In genomic region chr3:87909381-87909780, GRCm38 (mm10) we compare ENCODE assay signal across 8 mouse cellular contexts. TPM values are rescaled to one million over a fixed set of nuclear protein-coding genes. Genes with fewer than 3 reads are reported as not detected.
A peak's percentile ranks its signal among the peaks of the same experiment; 100 is the strongest.
DNase-seq lines count a peak whose midpoint lies in the region; ATAC-seq and TF ChIP-seq lines count a peak whose summit lies in the region.

No protein-coding gene starts in this region.

- peak overlapping the region; percentile 94 for H3K4me2 ChIP-seq in heart, embryonic 11.5 days
- peak overlapping the region; percentile 58; the same call in 1 of the 2 replicates for H3K4me2 ChIP-seq in CH12.LX (ENCODE audit: insufficient read depth, low read depth, poor library complexity, severe bottlenecking)
- peak overlapping the region; percentile 92 for H3K4me2 ChIP-seq in embryonic facial prominence, embryonic 13.5 days
- peak overlapping the region; percentile 46 for H3K4me2 ChIP-seq in limb, embryonic 15.5 days

- H3K36me3 ChIP-seq in heart, embryonic 11.5 days (ENCODE audit: control insufficient read depth, insufficient read depth, low read length) = peaks cover 3% of the 10 kb centered on the region; the same call in 1 of the 2 replicates
- H3K36me3 ChIP-seq in CH12.LX (replicated peaks in 1 of 2; ENCODE audit: control insufficient read depth in 1 of 2, insufficient read depth in 1 of 2, low read length in 1 of 2) = peaks cover 17 to 36% of the 10 kb centered on the region in 2 experiments
- H3K36me3 ChIP-seq in embryonic facial prominence, embryonic 13.5 days = peaks cover 15% of the 10 kb centered on the region
- peaks cover 16% of the 10 kb centered on the region for H3K36me3 ChIP-seq in limb, embryonic 15.5 days

- WGBS in heart, embryonic 11.5 days (ENCODE audit: insufficient replicate concordance) = 75% methylated on average over 2 of the region's 2 CpGs
- WGBS in embryonic facial prominence, embryonic 13.5 days = 87% methylated on average over 2 of the region's 2 CpGs
- 94% methylated on average over 2 of the region's 2 CpGs for WGBS in limb, embryonic 15.5 days

- in situ Hi-C loops in CH12.LX (cut with MboI; ENCODE audit: low pct_ligation_motif_present, low pct_unique_long_range_greater_than_20kb, low sequenced_read_pairs) = no loop called here

- no peak for ATAC-seq in heart, embryonic 11.5 days (replicated peaks; ENCODE audit: insufficient number of reproducible peaks, low FRiP score, low TSS enrichment)
- ATAC-seq in embryonic facial prominence, embryonic 13.5 days (ENCODE audit: insufficient number of reproducible peaks, insufficient read depth, low FRiP score, low TSS enrichment, low read depth) = no peak
- no peak for ATAC-seq in limb, embryonic 15.5 days (ENCODE audit: insufficient number of reproducible peaks, low FRiP score, low TSS enrichment, low read depth)
- no peak for ATAC-seq in megakaryocyte-erythroid progenitor cell, adult 5-6 weeks (replicated peaks; ENCODE audit: low FRiP score, low TSS enrichment, poor library complexity, severe bottlenecking)

- peaks cover 68% of the 10 kb centered on the region for H3K79me2 ChIP-seq in CH12.LX (replicated peaks; ENCODE audit: control insufficient read depth, extremely low read depth, insufficient read depth, poor library complexity, severe bottlenecking)

- peak overlapping the region; percentile 81 for H3K27ac ChIP-seq in heart, embryonic 11.5 days (ENCODE audit: low read depth, low read length)
- peak overlapping the region; percentile 6; the same call in 1 of the 2 replicates for H3K27ac ChIP-seq in CH12.LX (ENCODE audit: insufficient read depth, low read depth)
- H3K27ac ChIP-seq in embryonic facial prominence, embryonic 13.5 days = peak overlapping the region; percentile 98
- peak overlapping the region; percentile 97 for H3K27ac ChIP-seq in limb, embryonic 15.5 days

- dilution Hi-C loops in CH12.LX (cut with MboI; ENCODE audit: extremely low pct_ligation_motif_present, extremely low pct_unique_long_range_greater_than_20kb, low sequenced_read_pairs) = no loop called here

- peak overlapping the region; percentile 65; the same call in 1 of the 2 replicates for H3K9ac ChIP-seq in heart, embryonic 11.5 days (ENCODE audit: low read depth, low read length)
- H3K9ac ChIP-seq in CH12.LX (ENCODE audit: insufficient read depth, low read depth) = no peak overlapping the region; the same call in 1 of the 2 replicates
- H3K9ac ChIP-seq in embryonic facial prominence, embryonic 13.5 days = peak overlapping the region; percentile 62
- H3K9ac ChIP-seq in limb, embryonic 15.5 days = no peak overlapping the region

- TF ChIP-seq EP300 in CH12.LX (IDR thresholded peaks at IDR 0.05; ENCODE audit: low read length) = no peak

- no peak for DNase-seq in heart, postnatal 14 days
- DNase-seq in CH12.LX (ENCODE audit: extremely low read depth) = no peak
- no peak for DNase-seq in left cerebral cortex, adult 18-20 months (ENCODE audit: low spot score in 2 of 2)
- DNase-seq in right cerebral cortex, postnatal 36 days (ENCODE audit: low spot score in 2 of 2) = no peak

- TF ChIP-seq RAD21 in CH12.LX (IDR thresholded peaks at IDR 0.05; ENCODE audit: low read depth, low read length) = no peak

- H3K4me3 ChIP-seq in heart, embryonic 11.5 days (ENCODE audit: low read depth, low read length) = peak overlapping the region; percentile 26
- H3K4me3 ChIP-seq in CH12.LX (replicated peaks in 1 of 3; ENCODE audit: low read depth in 2 of 3, low read length in 2 of 3, poor library complexity in 1 of 3) = no peak overlapping the region
- peak overlapping the region; percentile 40 for H3K4me3 ChIP-seq in embryonic facial prominence, embryonic 13.5 days
- H3K4me3 ChIP-seq in limb, embryonic 15.5 days = no peak overlapping the region

- H3K4me1 ChIP-seq in heart, embryonic 11.5 days (ENCODE audit: control insufficient read depth, insufficient read depth, low read length) = peaks cover 33% of the 10 kb centered on the region
- peaks cover 10 to 48% of the 10 kb centered on the region in 2 experiments for H3K4me1 ChIP-seq in CH12.LX (ENCODE audit: control insufficient read depth in 1 of 2, insufficient read depth in 2 of 2)
- H3K4me1 ChIP-seq in embryonic facial prominence, embryonic 13.5 days = peaks cover 46% of the 10 kb centered on the region
- peaks cover 40% of the 10 kb centered on the region for H3K4me1 ChIP-seq in limb, embryonic 15.5 days

- no peak for TF ChIP-seq POLR2A in CH12.LX (IDR thresholded peaks at IDR 0.05; ENCODE audit: low read depth, low read length)

- no peaks in the 10 kb centered on the region for H3K9me3 ChIP-seq in heart, embryonic 11.5 days (replicated peaks; ENCODE audit: control insufficient read depth, low read length)
- no peaks in the 10 kb centered on the region for H3K9me3 ChIP-seq in CH12.LX (replicated peaks; ENCODE audit: low read length)
- no peaks in the 10 kb centered on the region for H3K9me3 ChIP-seq in embryonic facial prominence, embryonic 13.5 days
- H3K9me3 ChIP-seq in limb, embryonic 15.5 days = no peaks in the 10 kb centered on the region

- intact Hi-C loops in heart, postnatal 14 days (cut with DNase I) = no loop called here

- no peaks in the 10 kb centered on the region for H3K27me3 ChIP-seq in heart, embryonic 11.5 days (ENCODE audit: control insufficient read depth, insufficient read depth, low read length)
- no peaks in the 10 kb centered on the region for H3K27me3 ChIP-seq in CH12.LX (replicated peaks)
- H3K27me3 ChIP-seq in embryonic facial prominence, embryonic 13.5 days = no peaks in the 10 kb centered on the region
- no peaks in the 10 kb centered on the region for H3K27me3 ChIP-seq in limb, embryonic 15.5 days

- no peak for TF ChIP-seq CTCF in CH12.LX (conservative IDR thresholded peaks at IDR 0.05 in 1 of 2, IDR thresholded peaks at IDR 0.05 in 1 of 2; ENCODE audit: low read depth in 2 of 2, low read length in 2 of 2)

RNA-seq across cellular contexts. Expression of gene Hdgf, which starts 3.3 kb away (rescaled TPM):
- 172 and 179 TPM in 2 replicates for polyA plus RNA-seq in heart, embryonic 11.5 days (2014; fragmentation: Nextera tagmentation; extraction: Ambion mirVana)
- total RNA-seq in heart, postnatal 14 days (2021) = 10 to 100 TPM; 88.2 to 91.9 TPM
- total RNA-seq in CH12.LX (2012; rRNA removed) (199 and 223 TPM in 2 replicates), CH12.LX (2014; rRNA removed) (215 and 219 TPM in 2 replicates)
- polyA plus RNA-seq in CH12.LX (2012; ENCODE audit: insufficient read length, low read depth) = 468 and 755 TPM in 2 replicates
- 180 and 260 TPM in 2 replicates for polyA plus RNA-seq in embryonic facial prominence, embryonic 13.5 days (2015; fragmentation: Nextera tagmentation; extraction: Ambion mirVana)
- 223 and 241 TPM in 2 replicates for polyA plus RNA-seq in limb, embryonic 15.5 days (2015; fragmentation: Nextera tagmentation; extraction: Ambion mirVana)
- 676 and 813 TPM in 2 replicates for total RNA-seq in megakaryocyte-erythroid progenitor cell, adult 5-6 weeks (2014; fragmentation: Nextera tagmentation)
- total RNA-seq in megakaryocyte-erythroid progenitor cell, adult 5-6 weeks (2017) = 908 and 1,020 TPM in 2 replicates
- 100 to 1,000 TPM; 154 TPM for total RNA-seq in left cerebral cortex, adult 18-20 months (2021)

RNA-seq across cellular contexts. Expression of gene Mrpl24, which starts 9.9 kb away (rescaled TPM):
- polyA plus RNA-seq in heart, embryonic 11.5 days (2014; fragmentation: Nextera tagmentation; extraction: Ambion mirVana) = 67.3 and 68.2 TPM in 2 replicates
- 10 to 100 TPM; 65.8 to 71.0 TPM for total RNA-seq in heart, postnatal 14 days (2021)
- total RNA-seq in CH12.LX (2012; rRNA removed) (160 and 176 TPM in 2 replicates), CH12.LX (2014; rRNA removed) (166 and 168 TPM in 2 replicates)
- 123 and 156 TPM in 2 replicates for polyA plus RNA-seq in CH12.LX (2012; ENCODE audit: insufficient read length, low read depth)
- 80.1 and 84.0 TPM in 2 replicates for polyA plus RNA-seq in embryonic facial prominence, embryonic 13.5 days (2015; fragmentation: Nextera tagmentation; extraction: Ambion mirVana)
- polyA plus RNA-seq in limb, embryonic 15.5 days (2015; fragmentation: Nextera tagmentation; extraction: Ambion mirVana) = 62.9 and 64.3 TPM in 2 replicates
- total RNA-seq in megakaryocyte-erythroid progenitor cell, adult 5-6 weeks (2014; fragmentation: Nextera tagmentation) = 147 and 201 TPM in 2 replicates
- 116 and 118 TPM in 2 replicates for total RNA-seq in megakaryocyte-erythroid progenitor cell, adult 5-6 weeks (2017)
- 10 to 100 TPM; 53.6 to 53.7 TPM for total RNA-seq in left cerebral cortex, adult 18-20 months (2021)

RNA-seq across cellular contexts. Expression of gene Isg20l2, which starts 20.7 kb away (rescaled TPM):
- 25.0 and 30.2 TPM in 2 replicates for polyA plus RNA-seq in heart, embryonic 11.5 days (2014; fragmentation: Nextera tagmentation; extraction: Ambion mirVana)
- total RNA-seq in heart, postnatal 14 days (2021) = 10 to 100 TPM; 15.7 TPM
- total RNA-seq in CH12.LX (2012; rRNA removed) (40.8 and 52.9 TPM in 2 replicates), CH12.LX (2014; rRNA removed) (68.8 and 76.2 TPM in 2 replicates)
- 44.5 and 45.0 TPM in 2 replicates for polyA plus RNA-seq in CH12.LX (2012; ENCODE audit: insufficient read length, low read depth)
- polyA plus RNA-seq in embryonic facial prominence, embryonic 13.5 days (2015; fragmentation: Nextera tagmentation; extraction: Ambion mirVana) = 69.0 and 74.3 TPM in 2 replicates
- 48.5 and 56.0 TPM in 2 replicates for polyA plus RNA-seq in limb, embryonic 15.5 days (2015; fragmentation: Nextera tagmentation; extraction: Ambion mirVana)
- total RNA-seq in megakaryocyte-erythroid progenitor cell, adult 5-6 weeks (2014; fragmentation: Nextera tagmentation) = 65.1 and 78.0 TPM in 2 replicates
- total RNA-seq in megakaryocyte-erythroid progenitor cell, adult 5-6 weeks (2017) = 60.4 and 61.7 TPM in 2 replicates
- total RNA-seq in left cerebral cortex, adult 18-20 months (2021) = 10 to 100 TPM; 13.4 to 14.0 TPM

RNA-seq across cellular contexts. Expression of gene Rrnad1, which starts 21.1 kb away (rescaled TPM):
- polyA plus RNA-seq in heart, embryonic 11.5 days (2014; fragmentation: Nextera tagmentation; extraction: Ambion mirVana) = 14.3 and 14.9 TPM in 2 replicates
- 1 to 10 TPM; 6.9 to 8.5 TPM for total RNA-seq in heart, postnatal 14 days (2021)
- total RNA-seq in CH12.LX (2012; rRNA removed) = 11.4 and 12.3 TPM in 2 replicates
- 7.3 and 8.0 TPM in 2 replicates for total RNA-seq in CH12.LX (2014; rRNA removed)
- polyA plus RNA-seq in CH12.LX (2012; ENCODE audit: insufficient read length, low read depth) = 11.7 and 12.5 TPM in 2 replicates
- polyA plus RNA-seq in embryonic facial prominence, embryonic 13.5 days (2015; fragmentation: Nextera tagmentation; extraction: Ambion mirVana) = 21.1 and 25.2 TPM in 2 replicates
- 18.4 and 18.5 TPM in 2 replicates for polyA plus RNA-seq in limb, embryonic 15.5 days (2015; fragmentation: Nextera tagmentation; extraction: Ambion mirVana)
- total RNA-seq in megakaryocyte-erythroid progenitor cell, adult 5-6 weeks (2014; fragmentation: Nextera tagmentation) = 26.9 and 34.3 TPM in 2 replicates
- 4.1 and 10.0 TPM in 2 replicates for total RNA-seq in megakaryocyte-erythroid progenitor cell, adult 5-6 weeks (2017)
- 10 to 100 TPM; 19.2 to 21.2 TPM for total RNA-seq in left cerebral cortex, adult 18-20 months (2021)

RNA-seq across cellular contexts. Expression of gene Prcc, which starts 24.0 kb away (rescaled TPM):
- 14.1 and 14.5 TPM in 2 replicates for polyA plus RNA-seq in heart, embryonic 11.5 days (2014; fragmentation: Nextera tagmentation; extraction: Ambion mirVana)
- total RNA-seq in heart, postnatal 14 days (2021) = 10 to 100 TPM; 47.8 to 49.3 TPM
- total RNA-seq in CH12.LX (2012; rRNA removed) (48.6 and 51.7 TPM in 2 replicates), CH12.LX (2014; rRNA removed) (24.8 and 26.4 TPM in 2 replicates)
- polyA plus RNA-seq in CH12.LX (2012; ENCODE audit: insufficient read length, low read depth) = 55.7 and 58.5 TPM in 2 replicates
- 14.4 and 17.7 TPM in 2 replicates for polyA plus RNA-seq in embryonic facial prominence, embryonic 13.5 days (2015; fragmentation: Nextera tagmentation; extraction: Ambion mirVana)
- polyA plus RNA-seq in limb, embryonic 15.5 days (2015; fragmentation: Nextera tagmentation; extraction: Ambion mirVana) = 13.1 and 15.0 TPM in 2 replicates
- 39.9 and 52.2 TPM in 2 replicates for total RNA-seq in megakaryocyte-erythroid progenitor cell, adult 5-6 weeks (2014; fragmentation: Nextera tagmentation)
- 30.1 and 48.5 TPM in 2 replicates for total RNA-seq in megakaryocyte-erythroid progenitor cell, adult 5-6 weeks (2017)
- 10 to 100 TPM; 58.4 to 59.5 TPM for total RNA-seq in left cerebral cortex, adult 18-20 months (2021)

Comparison
In these comparisons a context has a peak if more than half of its experiments do, and no peak if none do; other contexts are left out.
1. H3K27ac ChIP-seq: peak in every context shown above with its lines; median percentile 98 in embryonic facial prominence, embryonic 13.5 days; 97 in limb, embryonic 15.5 days; 81 in heart, embryonic 11.5 days; 6 in CH12.LX.
2. H3K4me3 ChIP-seq: peak in heart, embryonic 11.5 days (single experiment) and embryonic facial prominence, embryonic 13.5 days (single experiment); none in CH12.LX (0 of 3) and limb, embryonic 15.5 days (single experiment).
3. H3K9ac ChIP-seq: peak in heart, embryonic 11.5 days (single experiment) and embryonic facial prominence, embryonic 13.5 days (single experiment); none in CH12.LX (single experiment) and limb, embryonic 15.5 days (single experiment).
4. Peak in every context shown above with its lines, with median percentiles within 50 percentile points of each other: H3K4me2 ChIP-seq.